Mouse (Mus musculus): Measurements from ENCODE around the gene Mtf2.
"Not testable (repeated sequence)": the region's sequence is repeated elsewhere in the genome, so short reads cannot be mapped to it uniquely, and the experiment has no call there.

Mtf2 gene

DNA sequence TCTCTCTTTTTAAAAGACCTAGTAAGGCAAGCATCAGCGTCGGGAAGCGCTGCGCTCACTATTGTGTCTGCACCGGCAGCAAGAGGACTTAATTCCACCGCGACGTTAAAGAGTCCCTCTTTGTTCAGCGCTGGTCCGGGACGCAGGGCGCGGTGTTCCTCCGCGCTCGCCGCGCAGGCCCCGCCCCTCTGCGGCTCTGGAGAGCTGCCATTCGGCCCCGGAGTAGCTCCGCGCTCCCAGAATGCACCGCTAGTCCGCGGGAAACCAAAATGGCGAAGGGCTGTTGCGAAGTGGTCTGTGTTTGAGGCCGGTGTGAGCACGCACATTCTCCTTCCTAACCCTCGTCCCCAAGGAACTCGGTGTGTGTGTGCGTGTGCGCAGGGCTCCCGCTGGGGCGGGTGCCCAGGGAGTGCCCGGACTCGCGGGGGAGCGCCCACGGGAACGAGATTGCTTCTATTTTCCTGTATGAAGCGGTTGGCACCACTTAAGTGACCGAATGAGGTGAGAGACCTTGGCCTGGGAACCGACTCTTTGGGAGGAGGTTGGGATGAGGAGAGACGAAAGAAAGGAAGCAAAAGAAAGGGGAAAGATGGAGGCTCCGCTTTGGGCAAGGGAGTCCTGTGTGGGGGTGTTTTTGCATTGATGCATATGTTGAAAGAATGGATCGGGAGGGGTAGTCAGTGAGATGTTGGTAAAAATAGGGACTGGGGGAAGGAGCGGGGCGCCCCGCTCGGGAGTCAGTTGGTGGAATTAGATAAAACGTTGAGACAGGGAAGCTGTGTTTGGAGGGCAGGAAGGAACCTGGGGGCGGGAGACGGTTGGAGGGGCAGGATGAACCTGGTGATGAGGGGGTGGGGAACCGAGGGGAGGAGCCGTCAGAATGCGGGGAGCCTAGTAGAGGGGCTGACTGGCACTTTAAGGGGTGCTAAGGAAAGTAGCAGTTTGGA, at the start of gene Mtf2:
Gene Mtf2 (plus strand): TSS at position 210 of the 947 bp plus-strand sequence.
- peak; percentile 92 to 94 for DNase-seq (ENCODE audit: low spot score in 2 of 2)

DNA sequence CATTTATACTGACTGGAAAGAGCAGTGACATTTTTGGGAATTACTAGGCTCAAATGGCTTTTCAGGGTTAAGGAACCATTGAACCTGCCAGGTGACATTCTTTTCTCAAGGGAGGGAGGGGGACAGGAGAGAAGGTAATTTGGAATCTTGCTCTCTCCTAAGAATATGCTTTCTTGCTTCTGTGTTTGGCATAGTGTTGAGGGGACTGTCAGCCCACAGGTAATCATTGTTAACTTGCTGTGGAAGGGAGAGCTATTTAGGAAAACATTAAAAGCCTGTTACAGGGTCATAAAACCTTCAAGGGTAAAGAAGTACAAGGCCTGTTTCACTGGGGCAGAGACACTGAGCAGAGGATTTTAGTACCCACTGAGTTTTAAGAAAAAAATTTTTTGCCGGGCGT, 48.2 kb upstream of the Mtf2 start:
- DNase-seq (ENCODE audit: low spot score in 2 of 2) = no peak

DNA sequence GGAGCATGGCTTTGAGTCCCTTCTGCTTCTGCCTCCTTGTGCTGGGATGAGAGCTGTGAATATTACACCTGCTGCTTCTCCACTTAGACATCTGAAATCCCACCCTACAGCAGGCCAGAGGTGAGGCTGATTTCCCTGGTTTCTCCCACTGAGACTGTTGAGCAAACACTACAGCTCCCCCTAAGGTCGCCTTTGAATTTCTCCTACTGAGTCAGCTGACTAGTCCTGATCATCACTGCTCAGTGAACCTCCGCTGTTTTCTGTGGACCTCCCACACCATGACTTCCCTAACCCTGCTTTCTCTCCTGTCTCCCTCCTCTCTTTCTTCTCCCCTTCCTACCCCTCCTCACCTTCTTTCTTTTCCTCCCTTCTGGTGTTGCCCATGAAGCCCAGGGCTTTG, 46.1 kb upstream of the Mtf2 start:
- no peak for DNase-seq (ENCODE audit: low spot score in 2 of 2)

DNA sequence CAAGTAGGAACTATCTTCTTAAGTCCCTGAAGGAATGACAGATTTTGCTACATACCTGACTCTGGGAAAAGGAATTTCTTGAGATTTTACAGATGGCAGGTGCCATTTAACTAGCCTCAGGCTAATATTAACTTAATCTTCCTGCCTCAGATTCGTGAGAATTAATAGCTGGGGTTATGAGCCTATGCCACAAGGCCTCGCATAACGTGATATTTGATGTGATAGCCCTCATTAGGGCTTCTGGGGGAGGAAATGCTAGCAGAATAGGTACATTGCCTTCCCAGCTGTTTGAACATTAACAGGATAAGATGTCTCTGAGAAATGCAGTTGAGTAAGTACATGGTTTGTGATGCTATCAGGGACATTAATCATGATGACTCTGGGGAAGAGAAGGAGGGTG, 44.1 kb upstream of the Mtf2 start:
- DNase-seq (ENCODE audit: low spot score in 2 of 2) = no peak

DNA sequence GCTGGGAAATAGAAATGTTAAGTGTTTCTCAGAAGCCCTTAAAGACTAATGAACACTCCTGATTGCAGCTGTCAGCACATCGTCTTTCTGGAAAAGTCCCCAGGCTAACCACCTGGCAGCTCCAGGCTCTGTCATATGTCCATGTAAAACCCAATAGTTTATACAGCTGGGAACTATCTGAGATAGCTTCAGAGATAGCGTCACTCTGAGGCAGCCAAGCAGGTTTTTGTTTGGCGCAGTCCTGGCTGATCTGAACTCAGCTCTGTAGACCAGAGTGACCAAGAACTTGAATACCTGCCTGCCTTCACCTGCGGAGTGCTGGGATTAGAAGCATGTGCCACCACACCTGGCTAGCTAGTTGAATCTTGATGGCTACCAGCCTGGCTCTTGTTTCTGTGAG, 37.2 kb upstream of the Mtf2 start:
- peak in 1 of 2 experiments; percentile 11 for DNase-seq (ENCODE audit: low spot score in 2 of 2)

DNA sequence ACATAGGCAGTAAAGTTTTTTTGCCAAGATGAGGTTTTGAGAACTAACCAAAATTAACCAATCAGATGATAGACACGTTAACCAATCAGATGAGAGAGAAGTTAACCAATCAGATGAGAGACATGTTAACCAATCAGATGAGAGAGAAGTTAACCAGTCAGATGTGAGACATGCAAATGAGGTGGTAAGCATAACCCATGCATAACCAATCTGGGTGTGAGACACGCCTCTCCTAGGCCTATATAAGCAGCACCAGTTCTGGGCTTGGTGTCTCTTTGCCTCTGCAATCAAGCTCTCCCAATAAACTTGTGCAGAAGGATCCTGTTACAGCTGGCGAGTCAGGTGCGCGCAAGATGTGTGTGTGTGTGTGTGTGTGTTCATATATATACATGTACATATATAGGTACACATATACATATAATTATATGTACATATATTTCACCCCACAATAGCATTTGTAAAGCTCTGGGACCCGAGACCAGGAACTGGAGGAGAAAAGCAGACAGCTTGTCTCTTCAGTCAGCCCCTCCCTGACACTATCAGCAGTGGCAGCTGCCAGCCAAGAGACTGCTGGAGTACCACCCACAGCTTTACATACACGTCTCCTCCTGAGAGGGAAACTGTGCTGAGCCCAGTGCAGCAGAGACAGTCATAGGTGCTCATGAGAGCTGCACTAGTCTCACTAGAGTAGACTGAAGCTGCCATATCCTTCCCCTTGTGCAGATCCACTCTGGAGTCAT, 36.5 kb upstream of the Mtf2 start:
- not testable (repeated sequence) for DNase-seq (ENCODE audit: low spot score in 2 of 2)

DNA sequence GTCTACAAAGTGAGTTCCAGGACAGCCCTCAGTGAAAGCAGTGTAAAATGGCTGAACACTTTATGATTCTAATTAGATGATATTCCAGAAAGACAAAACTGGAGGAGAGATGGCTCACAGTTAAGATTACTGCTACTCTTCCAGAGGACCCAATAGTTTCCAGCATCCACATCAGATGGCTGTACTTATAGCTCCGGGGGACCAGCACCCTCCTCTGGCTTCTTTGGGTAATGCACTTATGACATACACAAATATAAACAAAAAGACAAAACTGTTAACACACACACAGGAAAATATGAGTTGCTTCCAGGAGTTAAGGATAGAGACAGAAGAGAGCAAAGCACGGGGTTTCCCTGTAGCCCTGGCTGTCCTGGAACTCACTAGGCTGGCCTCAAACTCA, 35.5 kb upstream of the Mtf2 start:
- no peak for DNase-seq (ENCODE audit: low spot score in 2 of 2)

DNA sequence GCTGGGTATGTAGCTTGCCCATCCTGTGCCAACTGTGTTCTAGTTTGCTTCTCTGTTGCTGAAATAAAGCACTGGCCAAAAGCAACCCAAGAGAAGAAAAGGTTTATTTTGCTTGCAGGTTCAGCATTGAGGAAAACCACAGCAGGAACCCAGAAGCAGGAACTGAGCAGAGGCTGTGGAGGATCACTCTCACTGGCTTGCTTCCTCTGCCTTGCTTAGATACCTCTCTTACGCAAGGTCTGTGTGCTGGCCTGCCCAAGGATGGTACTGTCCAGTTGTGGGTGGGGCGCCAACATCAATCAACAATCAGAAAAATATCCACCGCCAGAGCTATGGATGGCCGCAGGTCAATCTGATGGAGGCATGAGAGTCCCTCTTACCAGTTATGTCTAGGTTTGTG, 34.2 kb upstream of the Mtf2 start:
- no peak for DNase-seq (ENCODE audit: low spot score in 2 of 2)

DNA sequence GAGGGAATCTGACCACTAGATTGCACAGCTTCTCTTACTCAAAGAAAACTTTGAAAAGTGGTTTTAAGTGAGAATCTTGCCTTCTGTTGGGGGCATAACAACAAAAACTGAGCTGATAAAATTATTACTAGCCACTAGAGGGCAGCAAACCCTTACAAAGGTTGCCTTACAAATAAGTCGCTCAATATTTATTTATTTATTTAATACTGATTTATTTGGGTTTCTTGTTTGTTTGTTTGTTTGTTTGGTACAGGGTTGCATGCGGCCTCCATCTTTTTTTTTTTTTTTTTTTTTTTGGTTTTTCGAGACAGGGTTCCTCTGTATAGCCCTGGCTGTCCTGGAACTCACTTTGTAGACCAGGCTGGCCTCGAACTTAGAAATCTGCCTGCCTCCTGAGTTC, 31.3 kb upstream of the Mtf2 start:
- no peak for DNase-seq (ENCODE audit: low spot score in 2 of 2)

DNA sequence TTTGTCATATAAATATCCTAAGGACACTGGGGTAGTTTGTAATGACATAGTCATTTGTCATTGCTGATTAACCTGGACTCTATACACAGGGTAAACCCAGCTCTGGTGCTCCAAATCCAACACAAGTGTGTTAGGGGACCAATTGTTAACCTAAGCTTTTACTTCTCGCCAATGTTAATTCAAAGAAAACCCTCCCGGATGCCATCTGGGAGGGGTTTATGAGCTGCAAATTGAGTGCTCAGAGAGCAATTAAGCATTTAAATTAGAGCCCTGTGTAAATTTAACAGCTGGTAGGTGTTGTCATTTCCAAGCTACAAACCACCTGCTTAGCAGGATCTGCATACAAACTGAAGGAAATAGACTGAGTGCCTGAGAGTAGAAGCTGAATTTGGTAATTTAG, 30.0 kb upstream of the Mtf2 start:
- DNase-seq (ENCODE audit: low spot score in 2 of 2) = no peak

DNA sequence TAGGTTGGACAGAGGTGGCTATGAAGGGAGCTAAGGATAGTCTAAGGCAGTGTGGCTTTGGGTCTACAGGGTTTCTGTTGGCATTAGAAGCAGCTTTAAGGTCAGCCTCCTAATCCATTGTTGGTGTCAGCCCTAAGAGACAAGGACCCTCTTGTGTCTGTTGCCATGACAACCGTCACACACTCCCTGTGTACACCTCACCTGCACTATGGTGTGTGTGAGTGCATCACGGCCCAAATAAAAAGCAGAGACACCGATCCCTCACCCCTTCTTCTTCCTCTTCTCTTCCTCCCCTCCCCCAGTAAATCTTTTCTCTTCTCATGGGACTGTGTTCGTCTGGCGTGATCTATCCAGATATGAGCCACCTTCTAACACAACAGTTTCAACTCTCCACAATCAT, 23.4 kb upstream of the Mtf2 start:
- DNase-seq (ENCODE audit: low spot score in 2 of 2) = no peak

DNA sequence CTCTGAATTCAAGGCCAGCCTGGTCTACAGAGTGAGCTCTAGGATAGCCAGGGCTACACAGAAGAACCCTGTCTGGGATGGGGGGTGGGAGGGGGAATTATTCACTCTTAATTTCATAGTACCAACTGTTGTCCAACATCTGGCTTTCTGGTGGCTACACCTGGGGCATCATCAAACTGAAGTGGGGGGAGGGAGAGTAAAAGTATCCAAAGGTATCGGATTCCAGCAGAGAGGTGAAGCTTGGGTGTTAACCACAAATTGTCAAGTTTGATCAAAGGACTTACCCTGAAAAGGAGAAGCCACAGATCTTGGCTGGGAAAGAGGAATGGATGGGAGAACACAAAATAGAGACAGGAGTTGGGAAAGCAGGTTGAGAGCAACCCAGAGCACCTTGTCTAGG, 21.6 kb upstream of the Mtf2 start:
- DNase-seq (ENCODE audit: low spot score in 2 of 2) = no peak

DNA sequence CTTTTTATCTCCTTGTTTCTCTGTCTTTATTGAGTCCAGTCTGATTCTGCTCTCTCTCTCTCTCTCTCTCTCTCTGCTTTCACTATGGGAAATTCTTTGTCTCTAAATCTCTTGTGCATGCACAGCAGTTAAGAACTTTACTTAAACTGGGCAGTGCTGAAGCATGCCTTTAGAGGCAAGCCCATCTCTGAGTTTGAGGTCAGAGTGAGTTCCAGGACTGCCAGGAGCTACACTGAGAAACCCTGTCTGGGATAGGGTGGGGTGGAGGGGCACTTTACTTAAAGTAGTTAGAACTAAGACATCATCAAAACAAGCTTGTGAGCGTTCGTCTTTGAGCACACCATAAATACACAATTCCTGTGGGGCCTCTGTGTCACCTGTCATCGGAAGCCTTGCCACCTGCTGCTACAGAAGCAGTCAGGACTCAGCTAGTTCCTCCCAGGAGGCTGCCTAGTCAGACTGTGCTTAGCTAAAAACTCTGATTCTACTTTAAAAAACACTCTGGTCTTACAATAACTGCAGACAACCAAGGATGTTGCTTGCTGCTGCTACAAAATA, 15.7 kb upstream of the Mtf2 start:
- no peak for DNase-seq (ENCODE audit: low spot score in 2 of 2)

DNA sequence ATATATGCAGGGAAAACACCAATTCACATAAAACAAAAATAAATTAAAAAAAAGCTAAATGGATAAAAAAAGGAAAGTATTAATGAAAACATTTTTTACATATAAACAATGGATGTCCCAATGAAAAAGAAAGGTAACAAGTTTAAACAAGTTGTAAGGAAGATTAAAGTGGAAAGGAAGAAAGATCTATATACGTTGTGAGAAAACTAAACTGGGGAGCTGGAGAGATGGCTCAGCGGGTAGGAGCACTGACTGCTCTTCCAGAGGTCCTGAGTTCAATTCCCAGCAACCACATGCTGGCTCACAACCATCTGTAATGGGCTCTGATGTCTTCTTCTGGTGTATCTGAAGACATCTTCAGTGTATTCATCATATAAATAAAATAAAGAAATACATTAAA, 14.4 kb upstream of the Mtf2 start:
- no peak for DNase-seq (ENCODE audit: low spot score in 2 of 2)

DNA sequence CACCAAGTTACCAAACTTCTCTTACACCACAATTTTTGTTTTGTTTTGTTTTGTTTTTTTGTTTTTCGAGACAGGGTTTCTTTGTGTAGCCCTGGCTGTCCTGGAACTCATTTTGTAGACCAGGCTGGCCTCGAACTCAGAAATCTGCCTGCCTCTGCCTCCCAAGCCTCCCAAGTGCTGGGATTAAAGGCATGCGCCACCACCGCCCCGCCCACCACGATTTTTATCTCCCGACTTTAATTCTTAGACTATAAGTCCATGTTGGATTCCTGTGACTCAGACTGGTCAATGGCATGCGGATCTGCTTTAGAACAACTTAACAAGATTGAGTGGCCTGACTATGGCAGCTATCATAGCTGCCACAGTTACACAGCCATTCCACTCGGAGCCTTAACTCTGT, 13.7 kb upstream of the Mtf2 start:
- not testable (repeated sequence) for DNase-seq (ENCODE audit: low spot score in 2 of 2)

DNA sequence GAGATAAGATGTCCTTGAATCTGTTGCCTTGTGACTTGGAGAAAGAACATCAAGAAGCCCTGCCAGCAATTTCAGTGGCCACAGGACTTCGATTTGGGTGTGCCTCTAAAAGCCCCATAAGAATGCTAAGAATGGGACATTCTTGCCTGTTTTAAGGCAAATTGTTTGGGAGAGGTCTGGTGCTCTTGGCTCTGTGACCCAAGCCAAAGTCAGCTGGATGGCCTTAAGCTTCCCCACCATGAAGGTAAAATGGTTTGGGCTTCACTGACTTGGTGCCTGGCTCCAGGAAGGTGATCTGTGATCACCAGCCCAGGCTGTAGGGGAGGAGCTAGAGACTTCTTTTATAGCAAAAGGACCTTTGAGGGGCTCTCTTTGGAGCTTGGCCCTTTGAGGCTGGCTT, 13.3 kb upstream of the Mtf2 start:
- no peak for DNase-seq (ENCODE audit: low spot score in 2 of 2)

DNA sequence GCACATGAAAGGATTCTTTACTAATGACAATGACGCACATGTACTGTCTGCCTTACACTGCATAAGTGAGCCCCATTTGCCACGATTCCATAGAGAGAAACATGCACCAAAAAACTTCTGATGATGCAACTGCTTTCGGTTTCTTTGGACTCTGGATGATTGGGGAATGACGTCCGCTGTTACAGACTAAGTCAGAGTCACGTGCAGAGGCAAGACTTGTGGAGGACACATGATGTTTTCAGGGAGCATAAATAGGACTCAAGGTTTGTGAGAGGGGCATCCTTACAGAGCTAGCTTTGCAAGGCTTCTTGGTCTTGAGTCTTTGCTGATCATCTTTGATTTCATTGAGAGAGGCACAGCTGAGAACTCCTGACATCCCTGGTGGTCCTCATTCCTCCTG, 11.9 kb upstream of the Mtf2 start:
- DNase-seq (ENCODE audit: low spot score in 2 of 2) = no peak

DNA sequence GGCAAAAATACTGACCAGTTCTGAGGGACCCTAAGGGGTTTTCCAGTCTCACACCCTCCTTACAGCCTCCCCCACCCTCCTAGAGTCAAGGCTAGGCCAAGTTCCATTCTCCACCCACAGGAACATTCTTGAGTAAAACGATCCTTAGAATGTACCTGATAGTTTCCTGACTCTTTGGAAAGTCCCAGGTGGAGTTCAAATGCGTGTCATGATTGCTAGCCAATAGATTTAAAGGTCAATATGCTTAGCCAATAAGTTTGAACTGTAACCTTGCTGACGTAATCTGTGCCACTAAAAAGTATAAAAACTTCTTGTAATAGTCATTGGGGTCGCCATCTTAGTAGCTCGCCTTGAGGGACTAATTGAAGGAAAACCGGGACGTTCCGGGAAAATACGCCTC, 5.1 kb upstream of the Mtf2 start:
- DNase-seq (ENCODE audit: low spot score in 2 of 2) = no peak

DNA sequence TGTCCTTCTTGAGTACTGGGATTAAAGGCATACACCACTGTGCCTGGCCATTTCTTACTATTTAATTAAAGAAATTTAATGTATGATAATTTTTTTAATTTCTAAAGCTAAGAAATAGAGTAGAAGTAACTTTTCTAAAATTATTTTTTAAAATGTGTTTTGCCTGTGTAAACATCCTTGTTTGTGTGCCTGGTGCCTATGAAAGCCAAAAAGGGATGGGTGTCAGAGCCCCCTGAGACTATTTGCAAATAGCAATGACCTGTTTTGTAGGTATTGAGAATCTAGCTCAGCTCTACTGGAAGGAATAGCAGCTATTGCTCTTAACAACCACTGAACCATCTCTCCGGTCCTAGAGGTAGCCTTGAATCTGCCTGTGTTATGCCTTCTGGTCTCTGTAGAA, 6.8 kb downstream of the Mtf2 start:
- DNase-seq (ENCODE audit: low spot score in 2 of 2) = no peak

DNA sequence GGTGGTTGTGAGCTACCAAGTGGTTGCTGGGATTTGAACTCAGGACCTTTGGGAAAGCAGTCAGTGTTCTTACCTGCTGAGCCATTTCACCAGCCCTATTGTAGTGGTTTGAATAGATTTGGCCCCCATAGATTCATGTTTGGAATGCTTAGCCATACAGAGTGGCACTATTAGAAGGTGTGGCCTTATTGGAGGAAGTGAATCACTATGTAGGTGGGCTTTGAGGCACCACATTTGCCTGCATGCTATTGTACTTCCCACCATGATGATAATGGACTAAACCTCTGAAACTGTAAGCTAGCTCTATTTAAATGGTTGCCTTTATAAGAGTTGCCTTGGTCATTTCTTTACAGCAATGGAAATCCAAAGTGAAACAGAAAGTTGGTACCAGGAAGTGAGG, 10.8 kb downstream of the Mtf2 start:
- no peak for DNase-seq (ENCODE audit: low spot score in 2 of 2)

DNA sequence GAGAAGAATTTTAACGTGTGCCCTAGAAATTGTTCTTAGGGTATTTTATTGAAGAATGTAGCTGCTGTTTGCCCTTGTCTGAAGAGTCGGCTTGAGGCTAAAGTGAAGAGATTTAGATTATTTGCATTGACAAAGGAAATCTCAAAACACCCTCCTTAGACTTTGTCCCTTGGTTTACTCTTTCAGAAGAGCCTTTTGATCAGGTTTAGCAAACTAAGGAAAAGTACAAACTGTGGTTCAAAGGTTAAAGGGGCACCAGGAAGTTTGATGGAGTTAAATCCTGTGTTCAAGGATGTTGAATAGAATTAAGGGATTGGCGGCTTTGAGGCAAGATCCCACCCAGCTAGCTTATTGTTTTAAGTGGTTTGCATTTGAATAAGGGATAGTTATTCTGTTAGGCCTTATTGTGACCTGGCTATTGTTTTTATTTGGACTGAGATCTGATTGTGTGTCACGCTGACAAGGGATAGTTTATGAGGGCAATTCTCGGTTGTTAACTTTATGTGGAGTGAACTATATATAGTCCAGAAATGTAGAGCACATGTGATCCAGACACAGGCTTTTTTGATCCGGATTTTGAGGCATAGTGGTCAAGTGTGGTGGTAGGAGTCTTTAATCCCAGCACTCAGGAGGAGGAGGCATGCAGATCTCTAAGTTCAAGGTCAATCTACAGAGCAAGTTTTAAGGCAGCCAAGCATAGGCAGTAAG, 11.5 kb downstream of the Mtf2 start:
- no peak for DNase-seq (ENCODE audit: low spot score in 2 of 2)

DNA sequence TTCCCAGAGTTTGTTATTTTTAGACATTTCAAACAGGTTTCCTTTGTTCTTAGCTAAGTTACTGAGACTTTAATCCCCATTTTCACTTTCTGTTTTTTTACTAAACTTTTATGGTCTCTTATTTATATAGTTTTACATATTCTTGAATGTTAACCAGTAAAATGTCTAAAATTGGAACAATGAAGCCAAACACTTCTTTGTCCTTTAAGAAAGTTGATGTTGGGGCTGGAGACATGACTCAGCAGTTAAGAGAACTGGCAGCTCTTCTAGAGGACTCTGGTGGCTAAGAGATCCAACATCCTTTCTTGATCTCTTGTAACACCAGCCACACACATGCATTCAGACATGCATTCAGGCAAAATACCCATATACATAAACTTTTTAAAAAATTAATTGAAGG, 14.1 kb downstream of the Mtf2 start:
- DNase-seq (ENCODE audit: low spot score in 2 of 2) = no peak

All from urinary bladder, adult 18-20 months (tissue).